Mouse (Mus musculus) megakaryocyte-erythroid progenitor cell, adult 5-6 weeks (primary cell): Measurements from ENCODE around the gene Cacng6. TPM values are rescaled to one million over a fixed set of nuclear protein-coding genes. Genes with fewer than 3 reads are reported as not detected.

Source experiments
- ATAC-seq: replicated peaks from 2 replicates; pipeline ENCODE4 v1.8.0; 2016; ENCODE audit warnings: mild to moderate bottlenecking, inconsistent platforms; ENCODE audit not compliant: severe bottlenecking, poor library complexity, low FRiP score, low TSS enrichment
- total RNA-seq, 2 experiments: library from RNA; stranded (forward) in 1 of 2; stranded (reverse) in 1 of 2; fragments of 200-1000, 215-1000 nt in 1 of 2; fragments of >200 nt in 1 of 2; fragmentation: Nextera tagmentation in 1 of 2; gene quantifications; 2 replicates each; pipeline ENCODE4 v1.2.3; 2014 to 2017

Cacng6 gene
- total RNA-seq, 2 experiments from 2014 or later: not detected

GRCm38 (mm10) chr7:3414888-3415287 is 9.1 kb upstream of the Cacng6 start:
- no peak for ATAC-seq

GRCm38 (mm10) chr7:3415378-3415777 is 8.6 kb upstream of the Cacng6 start:
- ATAC-seq: no peak; the same call in 1 of the 2 replicates

- no peak for ATAC-seq
Measured at GRCm38 (mm10) chr7:3419941-3420340, 4.1 kb upstream of the Cacng6 start.

- ATAC-seq: no peak
Measured at GRCm38 (mm10) chr7:3420466-3420865, 3.5 kb upstream of the Cacng6 start.

- no peak for ATAC-seq
Measured at GRCm38 (mm10) chr7:3421297-3421696, 2.7 kb upstream of the Cacng6 start.

GRCm38 (mm10) chr7:3422051-3422450 is 1.9 kb upstream of the Cacng6 start:
- no peak for ATAC-seq

GRCm38 (mm10) chr7:3423430-3423829 is 565 bp upstream of the Cacng6 start:
- ATAC-seq: no peak

- no peak for ATAC-seq
Measured at GRCm38 (mm10) chr7:3425141-3425540, 1.1 kb downstream of the Cacng6 start.

- ATAC-seq: no peak
Measured at GRCm38 (mm10) chr7:3430161-3430560, 6.2 kb downstream of the Cacng6 start.

- no peak for ATAC-seq
Measured at GRCm38 (mm10) chr7:3432066-3432465, 8.1 kb downstream of the Cacng6 start.

- ATAC-seq: no peak
Measured at GRCm38 (mm10) chr7:3437941-3438340, 13.9 kb downstream of the Cacng6 start.

- no peak for ATAC-seq
Measured at GRCm38 (mm10) chr7:3439984-3440383, 16.0 kb downstream of the Cacng6 start.

GRCm38 (mm10) chr7:3440526-3440925 is 16.5 kb downstream of the Cacng6 start:
- ATAC-seq: no peak

- ATAC-seq: no peak
Measured at GRCm38 (mm10) chr7:3442476-3443062, 18.6 kb downstream of the Cacng6 start.

GRCm38 (mm10) chr7:3444678-3445077 is 20.7 kb downstream of the Cacng6 start:
- ATAC-seq: no peak

GRCm38 (mm10) chr7:3446584-3446983 is 22.6 kb downstream of the Cacng6 start:
- ATAC-seq: no peak

GRCm38 (mm10) chr7:3447026-3447425 is 23.0 kb downstream of the Cacng6 start:
- ATAC-seq: no peak

GRCm38 (mm10) chr7:3448737-3449454 is 24.9 kb downstream of the Cacng6 start:
- ATAC-seq: peak; percentile 74; the same call in 1 of the 2 replicates

GRCm38 (mm10) chr7:3450671-3451070 is 26.7 kb downstream of the Cacng6 start:
- no peak for ATAC-seq

- no peak for ATAC-seq
Measured at GRCm38 (mm10) chr7:3451161-3451560, 27.2 kb downstream of the Cacng6 start.

GRCm38 (mm10) chr7:3452821-3453485 is 29.0 kb downstream of the Cacng6 start:
- no peak for ATAC-seq
